Mouse (Mus musculus) 3134 (cell line): Measurements from ENCODE around the gene Vrk3.

Source experiments
- DNase-seq: peaks from one replicate; pipeline ENCODE4 v3.0.0-alpha.2; 2011; ENCODE audit warnings: low spot score; ENCODE audit not compliant: insufficient read length; ENCODE audit errors: extremely low read depth

Gene Vrk3

DNA sequence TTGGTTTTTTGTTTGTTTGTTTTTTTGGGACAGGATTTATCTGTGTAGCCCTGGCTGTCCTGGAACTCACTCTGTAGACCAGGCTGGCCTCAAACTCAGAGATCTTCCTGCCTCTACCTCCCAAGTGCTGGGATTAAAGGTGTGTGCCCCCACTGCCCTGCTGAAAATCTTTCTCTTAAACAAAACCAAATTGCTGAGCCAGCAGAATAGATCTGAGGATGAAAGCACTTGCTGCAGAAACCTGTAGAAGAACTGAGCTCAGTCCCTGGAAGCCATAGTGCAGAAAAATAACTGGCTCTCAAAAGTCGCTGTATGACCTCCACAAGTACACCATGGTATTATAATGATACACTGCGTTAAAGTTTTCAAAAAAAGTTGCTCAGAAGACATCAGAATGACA, 9.0 kb downstream of the Vrk3 start:
- no peak for DNase-seq

DNA sequence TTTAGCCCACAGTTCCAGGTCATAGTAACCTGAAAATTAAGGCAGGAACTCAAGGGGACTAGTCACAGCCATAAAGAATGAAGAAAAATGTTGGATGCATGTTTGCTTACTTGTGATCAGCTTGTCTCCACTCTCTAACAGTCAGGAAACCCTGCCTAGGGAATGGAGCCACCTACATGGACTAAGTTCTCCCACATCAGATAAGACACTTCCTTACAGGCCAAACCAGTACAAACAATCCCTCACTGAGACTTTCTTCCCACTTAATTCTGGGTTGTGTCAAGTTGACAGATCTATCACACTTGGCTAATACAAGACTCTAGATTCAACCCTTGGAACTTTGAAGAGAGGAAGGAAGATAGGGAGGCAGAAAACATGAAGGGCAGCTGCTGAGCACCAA, 12.2 kb downstream of the Vrk3 start:
- DNase-seq: no peak

GRCm38 (mm10) chr7:44768129-44768528, 19.9 kb downstream of the Vrk3 start:
- DNase-seq: no peak

DNA sequence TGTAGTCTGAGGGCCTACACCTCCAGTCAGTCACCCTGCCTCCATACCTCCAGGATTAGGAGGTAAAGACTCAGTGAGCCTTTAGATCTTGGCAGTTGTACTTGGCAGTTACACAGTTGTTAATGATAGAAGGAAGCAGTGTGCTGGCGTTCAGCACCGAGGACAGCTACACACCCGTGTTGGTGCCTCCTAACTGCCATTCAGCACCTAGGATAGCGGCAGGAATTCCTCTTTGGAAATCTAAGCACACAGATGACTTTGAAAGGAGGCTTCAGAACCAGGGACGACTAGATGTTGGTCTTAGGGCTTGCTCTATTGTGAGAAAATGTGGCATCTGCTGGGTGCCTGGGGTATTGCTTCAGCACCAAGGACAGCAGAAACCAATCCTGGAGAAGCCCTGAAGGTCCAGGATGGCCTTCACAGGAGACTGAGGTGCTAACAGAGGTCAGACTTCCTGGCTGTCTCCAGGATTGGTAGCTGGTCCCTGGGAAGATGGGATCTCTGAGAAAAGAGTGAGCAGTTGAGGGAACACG, 21.9 kb downstream of the Vrk3 start:
- no peak for DNase-seq

GRCm38 (mm10) chr7:44772591-44773204, 24.5 kb downstream of the Vrk3 start:
- no peak for DNase-seq

- peak; percentile 79 for DNase-seq
Measured at GRCm38 (mm10) chr7:44776849-44777498, 28.8 kb downstream of the Vrk3 start.

- DNase-seq: no peak
Measured at GRCm38 (mm10) chr7:44780101-44780500, 31.9 kb downstream of the Vrk3 start.

DNA sequence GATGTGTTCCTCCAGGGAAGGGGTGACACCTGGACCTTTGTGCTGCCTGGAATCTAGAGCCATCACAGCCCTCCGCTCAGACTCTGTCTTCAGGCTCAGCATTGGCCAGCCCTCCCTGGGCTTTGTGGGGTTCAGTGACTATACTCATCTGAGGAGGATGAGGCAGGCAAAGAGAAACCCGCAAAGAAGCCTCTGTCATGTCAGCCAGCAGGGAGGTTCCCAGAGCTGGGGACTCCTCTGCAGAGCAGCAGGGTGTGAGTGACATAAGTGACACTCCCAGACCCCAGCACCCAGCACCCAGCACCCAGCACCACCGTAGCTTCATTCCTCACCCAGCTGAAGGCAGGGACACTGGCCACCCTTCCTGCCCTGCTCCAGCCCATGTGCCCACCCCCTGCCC, 41.3 kb downstream of the Vrk3 start:
- no peak for DNase-seq

DNA sequence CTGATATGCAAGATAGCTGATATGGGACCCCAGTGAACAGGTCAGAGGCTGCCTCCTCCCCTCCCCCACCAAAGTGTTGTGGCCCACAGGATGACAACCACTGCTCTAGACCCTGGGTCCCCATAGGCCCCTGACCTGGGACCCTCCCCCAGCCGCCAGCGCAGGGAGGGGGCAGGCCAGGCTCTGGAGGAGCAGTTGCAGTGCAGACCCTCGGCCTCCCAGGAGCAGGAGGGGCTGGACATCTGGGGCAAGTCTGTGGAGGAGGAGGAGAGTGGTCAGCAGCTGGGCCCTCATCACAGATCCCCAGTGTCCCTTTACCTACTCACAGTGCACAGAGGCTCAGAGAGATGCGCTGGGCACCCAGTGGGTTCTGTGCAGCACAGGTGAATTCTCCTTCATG, 41.9 kb downstream of the Vrk3 start:
- no peak for DNase-seq

DNA sequence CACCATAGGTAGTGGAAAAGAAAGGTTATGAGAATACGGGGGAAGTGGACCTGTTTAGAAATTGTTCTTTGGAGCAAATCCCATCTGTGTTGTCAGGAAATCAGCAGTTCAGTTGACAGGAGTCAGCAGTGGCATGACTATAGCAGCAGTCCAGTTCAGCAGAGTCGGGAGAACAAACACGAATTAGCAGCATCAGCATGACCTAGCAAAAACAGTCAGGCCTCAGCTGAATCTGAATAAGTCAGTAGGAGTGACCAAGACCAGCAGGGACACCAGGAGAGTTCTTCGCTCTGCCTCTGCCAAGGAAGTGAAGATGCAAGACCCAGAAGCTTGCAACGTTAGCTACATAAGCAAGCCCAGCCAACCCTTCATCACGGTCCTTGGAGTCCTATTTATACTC, 44.6 kb downstream of the Vrk3 start:
- no peak for DNase-seq

DNA sequence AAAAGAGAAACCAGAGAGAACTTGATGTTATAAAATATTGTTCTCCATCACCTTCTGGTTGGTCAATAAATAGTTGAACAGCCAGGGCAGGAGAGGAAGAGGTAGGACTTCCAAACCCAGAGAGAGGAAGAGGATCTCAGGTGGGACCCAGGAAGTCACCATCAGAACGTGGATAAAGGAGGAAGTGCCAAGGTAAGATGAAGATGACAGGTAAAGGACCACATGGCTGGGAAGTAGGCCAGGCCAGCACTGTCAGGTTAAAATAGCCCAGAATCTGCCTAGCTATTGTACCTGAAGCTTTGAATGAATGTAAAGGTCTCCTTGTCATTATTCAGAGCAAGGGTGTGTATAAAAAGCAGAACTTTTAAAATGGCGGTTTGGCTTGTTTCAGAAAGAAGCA, 60.7 kb downstream of the Vrk3 start:
- DNase-seq: no peak

DNA sequence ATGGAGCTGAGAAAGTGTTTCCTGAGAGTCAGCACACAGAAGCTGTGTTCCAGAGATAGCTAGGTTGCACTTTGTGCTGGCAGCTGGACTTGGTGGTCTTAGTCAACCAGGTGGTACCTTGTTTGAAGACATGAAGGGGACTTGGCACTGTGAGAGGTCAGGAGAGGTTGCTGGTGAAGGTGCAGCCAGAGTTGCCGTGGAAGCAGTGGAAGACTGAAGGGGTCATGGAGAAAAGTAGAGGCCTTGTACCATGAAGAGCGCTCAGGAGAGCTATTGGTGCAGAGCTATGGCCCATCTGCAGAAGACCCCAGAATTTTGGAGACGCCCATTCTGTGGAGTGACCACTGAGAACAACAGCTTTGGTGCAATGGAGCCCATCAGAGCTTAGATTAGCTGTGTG, 61.3 kb downstream of the Vrk3 start:
- no peak for DNase-seq

DNA sequence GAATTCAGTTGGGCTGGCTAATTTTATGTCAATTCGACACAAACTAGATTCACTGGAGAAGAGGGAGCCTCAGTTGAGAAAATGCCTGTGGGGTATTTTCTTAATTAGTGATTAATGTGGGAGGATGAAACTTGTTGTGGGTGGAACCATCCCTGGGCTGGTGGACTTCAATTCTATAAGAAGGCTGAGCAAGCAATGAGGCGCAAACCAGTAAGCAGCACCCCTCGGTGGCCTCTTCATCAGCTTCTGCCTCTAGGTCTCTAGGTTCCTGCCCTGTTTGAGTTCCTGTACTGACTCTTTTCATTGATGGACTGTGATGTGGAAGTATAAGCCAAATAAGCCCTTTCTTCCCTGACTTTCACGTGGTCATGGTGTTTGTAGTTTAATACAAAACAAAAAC, 62.2 kb downstream of the Vrk3 start:
- DNase-seq: no peak

DNA sequence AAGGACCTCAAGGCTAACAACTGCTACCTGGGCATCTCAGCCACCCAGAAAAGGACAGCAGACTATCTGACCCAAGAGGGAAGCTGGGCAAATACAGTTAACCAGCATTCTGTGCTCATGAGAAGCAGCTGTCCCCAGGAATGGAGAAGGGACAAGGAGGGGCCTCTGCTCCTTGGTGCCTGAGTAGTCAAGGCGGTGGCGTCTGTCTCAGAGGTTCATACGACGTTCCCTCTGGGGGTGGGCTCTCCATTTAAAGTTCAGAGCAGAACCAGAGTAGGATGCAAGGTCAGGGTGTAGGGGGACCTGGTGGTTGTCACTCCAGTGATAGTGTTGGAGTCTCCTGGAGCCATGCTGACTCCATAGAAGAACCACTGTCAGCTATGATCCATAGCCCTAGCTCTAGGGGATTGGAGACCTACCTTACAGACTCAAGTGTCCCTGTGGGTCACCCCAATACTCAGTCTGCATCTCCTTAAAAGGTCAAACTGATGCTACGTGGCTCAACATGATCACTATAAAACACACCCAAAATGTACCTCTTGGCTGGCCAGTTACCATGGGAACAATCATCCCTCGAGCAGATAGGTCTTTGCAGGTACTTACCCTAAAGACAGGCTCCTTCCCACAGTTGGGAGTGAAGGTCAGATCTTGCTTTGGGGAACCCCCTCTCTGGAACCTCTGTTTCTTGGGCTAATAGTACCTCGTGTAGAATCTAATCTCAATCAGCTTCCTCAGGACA, 62.8 kb downstream of the Vrk3 start:
- DNase-seq: no peak

DNA sequence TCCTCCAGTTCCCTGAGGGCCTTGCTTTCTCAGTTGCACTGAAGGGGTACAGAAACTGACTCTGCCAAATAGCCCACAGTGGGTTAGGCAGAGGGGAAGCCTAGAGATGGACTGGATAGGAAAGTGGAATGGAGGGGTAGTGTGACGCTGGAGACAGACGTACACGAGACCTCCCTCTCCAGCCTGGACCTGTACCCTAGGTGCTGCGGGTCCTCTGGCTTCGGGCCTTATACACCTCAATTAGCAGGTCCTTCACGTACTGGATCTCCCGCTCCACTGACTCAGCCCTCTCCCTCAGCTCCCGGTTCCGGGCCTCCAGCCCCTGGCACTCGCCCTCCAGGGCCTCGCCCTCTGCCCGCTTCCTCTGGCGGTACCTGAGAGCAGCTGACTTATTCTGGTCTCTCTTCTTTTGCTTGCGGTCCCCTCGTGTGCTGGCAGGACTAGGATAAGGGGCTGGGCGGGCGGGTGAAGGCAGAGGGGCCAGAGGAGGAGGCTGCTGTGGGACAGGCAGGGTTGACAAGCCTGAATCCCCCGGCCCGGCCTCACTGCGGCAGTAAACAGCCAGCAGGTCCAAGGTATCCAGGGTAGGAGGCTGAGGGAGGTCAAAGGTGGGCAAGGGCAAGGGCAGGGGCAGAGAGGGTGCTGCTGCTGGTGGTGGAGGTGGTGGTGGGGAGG, 64.6 kb downstream of the Vrk3 start:
- DNase-seq: no peak

GRCm38 (mm10) chr7:44813985-44814384, 65.8 kb downstream of the Vrk3 start:
- no peak for DNase-seq

DNA sequence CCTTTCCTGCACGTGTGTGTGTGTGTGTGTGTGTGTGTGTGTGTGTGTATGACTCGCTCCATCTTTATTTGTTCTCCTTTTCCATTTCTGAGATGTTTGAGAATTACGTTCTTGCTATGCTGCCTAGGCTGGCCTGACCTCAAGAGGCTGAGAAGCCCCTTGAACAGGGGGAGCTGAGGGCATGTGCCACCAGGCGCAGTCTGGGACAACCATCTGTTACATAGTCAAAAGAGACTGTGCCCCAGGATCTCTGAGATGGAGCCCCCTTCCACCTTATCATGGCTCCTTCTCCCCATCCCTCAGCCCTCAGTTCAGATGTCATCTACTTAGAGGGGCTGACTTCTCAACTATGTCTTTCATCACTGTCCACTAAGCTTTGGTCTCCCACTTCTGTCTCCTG, 66.2 kb downstream of the Vrk3 start:
- no peak for DNase-seq

DNA sequence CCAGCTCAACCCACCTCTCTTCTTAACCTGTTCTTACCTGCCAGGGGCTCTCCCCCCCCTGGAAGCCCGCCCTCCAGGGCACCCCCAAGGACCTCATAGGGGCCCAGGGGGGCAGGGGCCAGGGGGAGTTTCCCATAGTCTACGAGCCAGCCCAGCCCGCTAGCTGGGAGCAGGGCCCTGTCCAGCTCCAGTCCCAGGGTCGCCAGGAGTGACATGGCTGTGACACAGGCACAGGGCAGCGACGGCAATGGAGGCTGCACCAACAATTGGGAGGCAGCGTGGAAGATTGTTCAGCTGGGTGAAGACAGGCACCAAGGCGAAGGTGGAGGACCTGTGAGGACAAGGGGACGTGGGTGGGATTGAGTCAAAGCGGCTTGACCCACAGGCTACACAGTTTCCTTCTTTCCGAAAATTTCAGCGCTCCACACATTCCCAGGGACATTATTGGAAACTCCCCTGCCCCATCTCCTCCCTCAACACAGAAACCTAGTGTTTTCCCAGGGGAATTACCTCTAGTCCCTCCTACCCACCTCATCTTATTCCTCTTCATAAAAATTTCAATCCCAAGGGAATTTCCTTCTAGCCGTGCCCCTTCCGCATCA, 66.8 kb downstream of the Vrk3 start:
- DNase-seq: no peak

GRCm38 (mm10) chr7:44815721-44816469, 67.7 kb downstream of the Vrk3 start, which contains the start of the genes Nup62 and Il4i1:
Gene Nup62 (plus strand): TSS chr7:44816088.
Gene Il4i1 (plus strand): TSS chr7:44816387.
- peak; percentile 96 for DNase-seq

DNA sequence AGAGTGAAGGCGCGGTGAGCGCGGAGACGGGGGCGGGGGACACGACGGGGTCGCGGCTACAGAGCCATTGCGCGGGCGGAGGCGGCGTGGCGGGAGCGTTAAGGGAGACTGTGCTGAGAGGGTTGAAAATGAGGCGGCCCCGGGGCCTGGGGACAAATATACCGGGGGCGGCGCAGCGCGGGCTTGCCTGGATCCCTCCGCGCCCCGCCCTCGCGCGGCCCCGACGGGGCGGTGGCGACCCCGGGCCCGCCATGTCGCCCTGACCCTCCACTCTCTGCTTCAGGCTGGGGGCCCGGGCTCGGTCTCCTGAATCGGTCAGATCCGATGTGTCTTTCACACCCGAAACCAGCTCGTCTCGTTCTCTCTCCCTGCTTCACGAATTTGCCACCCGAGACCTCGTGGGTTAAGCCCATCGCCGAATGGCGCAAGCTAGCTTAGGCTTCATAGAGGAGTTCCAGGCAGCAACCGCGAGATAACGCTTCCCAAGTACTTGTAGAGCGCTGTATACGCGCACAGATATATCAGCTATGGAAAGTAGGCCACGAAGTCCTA, 68.3 kb downstream of the Vrk3 start, which contains the start of gene Atf5:
Gene Atf5, minus strand, starts transcription at position 189 of the 552 bp plus-strand sequence.
- peak; percentile 85 for DNase-seq
